In the genomic region with DNA sequence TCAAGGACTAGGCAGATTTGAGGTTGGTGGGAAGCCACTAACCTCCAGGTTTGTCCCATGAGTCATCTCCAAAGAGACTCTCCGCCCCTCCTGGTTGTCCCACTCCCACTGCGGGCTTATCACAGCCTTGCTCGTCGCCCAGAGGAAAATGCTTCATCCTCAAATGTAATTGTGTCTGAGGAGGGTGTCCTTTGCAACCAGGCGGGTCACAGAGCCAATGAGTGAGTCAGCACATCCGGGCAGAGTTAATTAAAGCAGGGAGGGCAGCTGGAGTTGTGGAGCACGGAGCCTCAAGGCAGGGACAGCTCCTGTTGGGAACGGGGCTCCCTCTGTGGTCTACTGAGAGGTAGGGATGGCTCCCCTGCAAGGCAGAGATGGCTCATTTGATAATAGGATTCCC, we compare ENCODE assay signal across 20 mouse cellular contexts. TPM values are rescaled to one million over a fixed set of nuclear protein-coding genes. Genes with fewer than 3 reads are reported as not detected.
DNase-seq lines count a peak whose midpoint lies in the region; ATAC-seq and TF ChIP-seq lines count a peak whose summit lies in the region.
"Had no signal": no experiment of that assay in that cellular context is flagged by ENCODE, and none has a peak within 500 bp of the region (broad histone marks: within the 10 kb centered on the region; RNA-seq: fewer than 3 reads in every experiment).

No protein-coding gene starts in this region.

- WGBS in heart, embryonic 12.5 days: 7% methylated on average over 8 of the region's 8 CpGs

- no peaks in the 10 kb centered on the region; the same call in 1 of the 2 replicates for H3K27me3 ChIP-seq in heart, embryonic 12.5 days (replicated peaks)
- H3K27me3 ChIP-seq in megakaryocyte, embryonic 14.5 days (replicated peaks): peaks cover 50% of the 10 kb centered on the region
- no peaks in the 10 kb centered on the region for H3K27me3 ChIP-seq in myocyte (ENCODE audit: control insufficient read depth, insufficient read depth, insufficient read length)

- H3ac ChIP-seq in myocyte (ENCODE audit: control insufficient read depth, insufficient read length): no peak overlapping the region

- no peak for ATAC-seq in heart, embryonic 12.5 days (ENCODE audit: insufficient number of reproducible peaks, low FRiP score)
- no peak for ATAC-seq in megakaryocyte, adult 5-6 weeks (ENCODE audit: poor library complexity, severe bottlenecking)
- ATAC-seq: forebrain, embryonic 16.5 days; intestine, embryonic 15.5 days had no signal

- H3K4me3 ChIP-seq in heart, embryonic 12.5 days: no peak overlapping the region
- H3K4me3 ChIP-seq in megakaryocyte, embryonic 14.5 days (replicated peaks): peak overlapping the region; percentile 54
- H3K4me3 ChIP-seq in myocyte: no peak overlapping the region
- H3K4me3 ChIP-seq in gastrocnemius, adult 2 months: no peak overlapping the region
- H3K4me3 ChIP-seq: embryonic facial prominence, embryonic 10.5 days; hindbrain, embryonic 13.5 days; intestine, embryonic 15.5 days; liver, embryonic 13.5 days; midbrain, embryonic 12.5 days had no signal

- intact Hi-C loops in gastrocnemius, adult 2 months (cut with DNase I): no loop called here

- H3K4me1 ChIP-seq in heart, embryonic 12.5 days (replicated peaks): peaks cover 29% of the 10 kb centered on the region
- peaks cover 27% of the 10 kb centered on the region for H3K4me1 ChIP-seq in megakaryocyte, embryonic 14.5 days
- H3K4me1 ChIP-seq: intestine, embryonic 15.5 days; liver, embryonic 13.5 days had no signal

- no peak overlapping the region for H3K4me2 ChIP-seq in heart, embryonic 12.5 days
- peak overlapping the region; percentile 78 for H3K4me2 ChIP-seq in myocyte (ENCODE audit: low read depth)
- H3K4me2 ChIP-seq: hindbrain, embryonic 13.5 days; intestine, embryonic 15.5 days; liver, embryonic 13.5 days; midbrain, embryonic 12.5 days had no signal

- H3K9me3 ChIP-seq in heart, embryonic 12.5 days (replicated peaks): no peaks in the 10 kb centered on the region
- peaks cover 32% of the 10 kb centered on the region for H3K9me3 ChIP-seq in megakaryocyte, embryonic 14.5 days
- H3K9me3 ChIP-seq: embryonic facial prominence, embryonic 10.5 days; hindbrain, embryonic 13.5 days; intestine, embryonic 15.5 days; liver, embryonic 13.5 days; midbrain, embryonic 12.5 days had no signal

- H3K27ac ChIP-seq in heart, embryonic 12.5 days (ENCODE audit: poor library complexity, severe bottlenecking): no peak overlapping the region
- H3K27ac ChIP-seq in gastrocnemius, adult 2 months: no peak overlapping the region
- H3K27ac ChIP-seq: embryonic facial prominence, embryonic 10.5 days; hindbrain, embryonic 13.5 days; intestine, embryonic 15.5 days; kidney, postnatal 0 days; liver, embryonic 13.5 days; midbrain, embryonic 12.5 days had no signal

- TF ChIP-seq POLR2A in myocyte (IDR thresholded peaks at IDR 0.05; ENCODE audit: insufficient read length, low read depth): no peak

- H3K79me2 ChIP-seq in myocyte (ENCODE audit: control insufficient read depth, insufficient read depth): no peaks in the 10 kb centered on the region

- no peak for TF ChIP-seq CTCF in gastrocnemius, adult 2 months (IDR thresholded peaks at IDR 0.05)

- DNase-seq in heart, adult 11 months: peak; percentile 91
- DNase-seq in MN1 (ENCODE audit: low spot score): peak; percentile 53
- no peak for DNase-seq in spleen, postnatal 4 days (ENCODE audit: low spot score in 2 of 2)
- DNase-seq in gastrocnemius, adult 2 months: no peak
- DNase-seq: cerebellum, postnatal 14 days; gastrocnemius, postnatal 10 days; layer of hippocampus, adult 9-11 months; liver, embryonic 13.5 days; lung, postnatal 10 days; right cerebral cortex, postnatal 14 days had no signal

- H3K9ac ChIP-seq in heart, embryonic 12.5 days: no peak overlapping the region
- H3K9ac ChIP-seq: hindbrain, embryonic 13.5 days; intestine, embryonic 15.5 days; liver, embryonic 13.5 days; midbrain, embryonic 12.5 days had no signal

- H3K36me3 ChIP-seq in heart, embryonic 12.5 days: no peaks in the 10 kb centered on the region
- no peaks in the 10 kb centered on the region for H3K36me3 ChIP-seq in megakaryocyte, embryonic 14.5 days (replicated peaks; ENCODE audit: low read length)
- H3K36me3 ChIP-seq in myocyte (ENCODE audit: control insufficient read depth, insufficient read depth): no peaks in the 10 kb centered on the region
- H3K36me3 ChIP-seq: embryonic facial prominence, embryonic 10.5 days; hindbrain, embryonic 13.5 days; intestine, embryonic 15.5 days; liver, embryonic 13.5 days; midbrain, embryonic 12.5 days had no signal

TF ChIP-seq in myocyte, 11 proteins besides CTCF, POLR2A, EP300 and RAD21:
- TF ChIP-seq E2F4 (IDR thresholded peaks at IDR 0.05; ENCODE audit: insufficient read depth) (no peak), TCF3 (IDR thresholded peaks at IDR 0.05; ENCODE audit: insufficient read length, low read depth) (no peak), MYOG (IDR thresholded peaks at IDR 0.05; ENCODE audit: control insufficient read depth in 1 of 3, insufficient read depth in 1 of 3, insufficient read length in 2 of 3, low read depth in 2 of 3) (no peak), REST (IDR thresholded peaks at IDR 0.05; ENCODE audit: insufficient read depth, insufficient read length) (peak; percentile 17), USF1 (IDR thresholded peaks at IDR 0.05; ENCODE audit: low read depth) (no peak), POLR2AphosphoS2 (IDR thresholded peaks at IDR 0.05; ENCODE audit: insufficient read length, low read depth) (no peak), MYOD1 (IDR thresholded peaks at IDR 0.05; ENCODE audit: control insufficient read depth in 1 of 3, insufficient read length in 2 of 3, low read depth in 2 of 3) (peak in 1 of 3 experiments; percentile 82), SRF (IDR thresholded peaks at IDR 0.05; ENCODE audit: control insufficient read depth, insufficient read length, low read depth) (no peak)

RNA-seq across cellular contexts. Expression of gene Esrrb, which starts 37.8 kb away (rescaled TPM):
- polyA plus RNA-seq in heart, embryonic 12.5 days (2016; fragmentation: Nextera tagmentation; extraction: Ambion mirVana): 2.8 and 3.5 TPM in 2 replicates
- 0.18 TPM in 1 of 2 replicates, not detected in the other for polyA plus RNA-seq in megakaryocyte, embryonic 14.5 days (2012; ENCODE audit: insufficient read depth, low replicate concordance)
- total RNA-seq in megakaryocyte, adult 5-6 weeks (2015): not detected in 2 replicates
- not detected in 2 replicates for total RNA-seq in megakaryocyte, adult 5-6 weeks (2017)
- polyA plus RNA-seq in myocyte (2012; fragmentation: generic; extraction: Trizol): 2.3 TPM
- total RNA-seq in gastrocnemius, adult 2 months (2021): 10 to 100 TPM in 1 of 2 experiments, 1 to 10 TPM in 1; 5.4 to 11.5 TPM
- polyA plus RNA-seq: liver, embryonic 13.5 days had no signal

Comparison
In these comparisons a context has a peak if more than half of its experiments do, and no peak if none do; other contexts are left out.
1. DNase-seq: peak in heart, adult 11 months (single experiment) and MN1 (single experiment); none in spleen, postnatal 4 days (0 of 2) and gastrocnemius, adult 2 months (single experiment).